Mouse (Mus musculus) E14TG2a.4 (cell line): ENCODE results near the gene Sohlh1.

ENCODE experiments used
- H3K27me3 ChIP-seq: 2 replicates; pipeline ENCODE4 v1.6.1; 2014; ENCODE audit warnings: low read length, control low read depth; ENCODE audit not compliant: insufficient read depth
- H3K36me3 ChIP-seq: 2 replicates; pipeline ENCODE4 v1.6.1; 2014; ENCODE audit warnings: low read length, control low read depth; ENCODE audit not compliant: insufficient read depth
- H3K4me1 ChIP-seq: replicated peaks from 2 replicates; pipeline ENCODE4 v1.6.1; 2014; ENCODE audit warnings: low read depth, low read length, control low read depth
- H3K4me3 ChIP-seq: replicated peaks from 2 replicates; pipeline ENCODE4 v1.5.1; 2014; ENCODE audit warnings: mild to moderate bottlenecking, low read length
- H3K9me3 ChIP-seq: 2 replicates; pipeline ENCODE4 v1.6.1; 2014; ENCODE audit warnings: low read length, control low read depth
- CTCF ChIP-seq: conservative IDR thresholded peaks from 2 replicates; pipeline ENCODE4 v1.5.1; 2014; ENCODE audit warnings: low read length
- NANOG ChIP-seq: IDR thresholded peaks from 2 replicates; pipeline ENCODE4 v1.6.1; 2014; ENCODE audit warnings: borderline replicate concordance, low read length, mixed read lengths
- POU5F1 ChIP-seq: IDR thresholded peaks from 2 replicates; pipeline ENCODE4 v1.6.1; 2014; ENCODE audit warnings: low read length, borderline replicate concordance

The Sohlh1 gene

GRCm38 (mm10) chr2:25877250-25877735, 30.2 kb upstream of the Sohlh1 start:
- Histone ChIP-seq H3K4me3 (peak overlapping the region; percentile 80), H3K36me3 (no peaks in the 10 kb centered on the region), H3K9me3 (no peaks in the 10 kb centered on the region), H3K4me1 (peaks cover 13% of the 10 kb centered on the region), H3K27me3 (peaks cover 66% of the 10 kb centered on the region)
- TF ChIP-seq NANOG = no peak
- TF ChIP-seq POU5F1 = no peak
- no peak for TF ChIP-seq CTCF

- H3K4me3 ChIP-seq = no peak overlapping the region
- H3K9me3 ChIP-seq = no peaks in the 10 kb centered on the region
- H3K4me1 ChIP-seq = peaks cover 13% of the 10 kb centered on the region
- H3K27me3 ChIP-seq = peaks cover 70% of the 10 kb centered on the region
- no peak for TF ChIP-seq NANOG
- no peak for TF ChIP-seq CTCF
- TF ChIP-seq POU5F1 = no peak
- no peaks in the 10 kb centered on the region for H3K36me3 ChIP-seq
Observed at GRCm38 (mm10) chr2:25866656-25867055, 19.6 kb upstream of the Sohlh1 start.

- peaks cover 65% of the 10 kb centered on the region for H3K27me3 ChIP-seq
- H3K36me3 ChIP-seq = no peaks in the 10 kb centered on the region
- peaks cover 13% of the 10 kb centered on the region for H3K4me1 ChIP-seq
- no peak overlapping the region for H3K4me3 ChIP-seq
- TF ChIP-seq CTCF (no peak), POU5F1 (no peak), NANOG (no peak)
- no peaks in the 10 kb centered on the region for H3K9me3 ChIP-seq
Observed at GRCm38 (mm10) chr2:25865412-25865811, 18.4 kb upstream of the Sohlh1 start.

DNA sequence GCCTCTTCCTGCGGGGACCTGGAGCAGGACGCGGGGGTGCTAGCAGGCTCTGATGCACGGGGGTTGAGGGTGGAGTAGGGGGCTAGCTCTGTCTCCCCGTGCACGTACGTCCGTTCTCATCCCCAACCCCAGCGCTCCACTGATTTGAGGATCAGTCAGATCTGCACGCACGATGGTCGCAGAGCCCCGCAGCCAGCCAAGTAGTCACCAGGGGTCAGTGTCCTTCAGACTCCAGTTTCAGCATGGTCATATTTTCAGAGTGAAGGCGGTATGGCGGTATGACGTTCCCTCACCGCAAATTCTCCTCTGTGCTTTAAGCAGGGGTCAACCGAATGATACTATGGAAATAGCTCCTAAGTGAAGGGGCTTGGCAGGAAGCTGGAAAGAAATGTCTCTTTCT, 17.2 kb upstream of the Sohlh1 start:
- H3K4me1 ChIP-seq = peaks cover 13% of the 10 kb centered on the region
- no peaks in the 10 kb centered on the region for H3K9me3 ChIP-seq
- no peaks in the 10 kb centered on the region for H3K36me3 ChIP-seq
- TF ChIP-seq POU5F1 (no peak), NANOG (no peak)
- peaks cover 65% of the 10 kb centered on the region for H3K27me3 ChIP-seq
- H3K4me3 ChIP-seq = peak overlapping the region; percentile 83

GRCm38 (mm10) chr2:25863337-25864131, 16.5 kb upstream of the Sohlh1 start, which contains the start of gene Kcnt1:
TSS of gene Kcnt1 (plus strand) at chr2:25863734.
- H3K9me3 ChIP-seq = no peaks in the 10 kb centered on the region
- TF ChIP-seq NANOG (no peak), POU5F1 (no peak), CTCF (no peak)
- peak within 1 kb of the TSS; percentile 83 for H3K4me3 ChIP-seq
- no peaks in the 10 kb centered on the region for H3K36me3 ChIP-seq
- H3K27me3 ChIP-seq = peaks cover 61% of the 10 kb centered on the region
- H3K4me1 ChIP-seq = peaks cover 13% of the 10 kb centered on the region

GRCm38 (mm10) chr2:25862696-25863270, 15.7 kb upstream of the Sohlh1 start:
- Histone ChIP-seq H3K9me3 (no peaks in the 10 kb centered on the region), H3K4me1 (peaks cover 13% of the 10 kb centered on the region), H3K27me3 (peaks cover 56% of the 10 kb centered on the region), H3K36me3 (no peaks in the 10 kb centered on the region), H3K4me3 (peak overlapping the region; percentile 83; the same call in 1 of the 2 replicates)
- no peak for TF ChIP-seq POU5F1
- no peak for TF ChIP-seq CTCF
- no peak for TF ChIP-seq NANOG

DNA sequence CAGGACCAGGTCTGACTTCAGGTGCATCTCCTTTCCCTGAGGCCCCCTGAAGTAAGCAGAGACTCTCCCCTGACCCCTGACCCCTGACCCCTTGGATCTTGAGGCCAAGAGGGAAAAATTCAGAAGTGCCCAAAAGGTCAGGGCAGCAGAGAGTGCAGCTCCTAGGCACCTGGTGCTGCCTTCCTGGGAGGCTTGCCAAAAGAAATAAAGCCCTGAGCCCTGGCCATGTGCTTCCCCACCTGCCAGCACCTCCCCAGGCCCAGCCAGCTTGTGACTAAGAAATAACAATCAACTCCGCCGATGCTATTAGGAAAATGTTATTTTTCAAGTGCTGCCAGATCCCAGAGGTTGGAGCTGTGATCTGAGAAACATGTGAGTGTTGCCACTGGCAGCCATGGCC, 15.0 kb upstream of the Sohlh1 start:
- H3K27me3 ChIP-seq = peaks cover 49% of the 10 kb centered on the region
- peaks cover 3% of the 10 kb centered on the region; the same call in 1 of the 2 replicates for H3K9me3 ChIP-seq
- no peak overlapping the region for H3K4me3 ChIP-seq
- H3K36me3 ChIP-seq = no peaks in the 10 kb centered on the region
- H3K4me1 ChIP-seq = peaks cover 13% of the 10 kb centered on the region
- TF ChIP-seq POU5F1 (no peak), NANOG (no peak), CTCF (no peak)

DNA sequence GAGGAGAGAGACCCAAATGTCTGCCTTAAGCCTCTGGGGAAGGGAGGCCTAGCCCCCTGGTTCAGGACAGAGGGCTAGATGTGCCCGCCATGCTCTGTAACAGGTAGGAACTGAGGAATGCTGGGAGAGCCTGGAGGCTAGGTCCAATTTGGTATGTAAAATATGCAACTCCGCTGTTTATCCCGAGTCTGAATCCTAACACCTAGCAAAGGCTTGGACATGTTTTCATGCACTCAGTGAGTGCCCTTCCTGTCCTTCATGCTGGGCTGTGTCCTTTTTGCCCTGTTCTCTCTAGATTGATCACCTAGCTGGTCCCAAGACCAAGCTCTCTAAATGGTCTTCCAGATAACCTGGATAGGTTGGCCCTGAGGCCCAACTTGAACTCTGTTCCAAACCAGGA, 12.8 kb upstream of the Sohlh1 start:
- no peak overlapping the region for H3K4me3 ChIP-seq
- H3K36me3 ChIP-seq = no peaks in the 10 kb centered on the region
- TF ChIP-seq POU5F1 (no peak), CTCF (no peak), NANOG (no peak)
- peaks cover 13% of the 10 kb centered on the region for H3K4me1 ChIP-seq
- peaks cover 3% of the 10 kb centered on the region; the same call in 1 of the 2 replicates for H3K9me3 ChIP-seq
- H3K27me3 ChIP-seq = peaks cover 28% of the 10 kb centered on the region

- H3K27me3 ChIP-seq = peaks cover 6% of the 10 kb centered on the region; the same call in 1 of the 2 replicates
- H3K36me3 ChIP-seq = no peaks in the 10 kb centered on the region
- peaks cover 3% of the 10 kb centered on the region; the same call in 1 of the 2 replicates for H3K9me3 ChIP-seq
- no peak for TF ChIP-seq NANOG
- TF ChIP-seq CTCF = no peak
- no peak for TF ChIP-seq POU5F1
- no peaks in the 10 kb centered on the region; the same call in 1 of the 2 replicates for H3K4me1 ChIP-seq
- no peak overlapping the region for H3K4me3 ChIP-seq
Observed at GRCm38 (mm10) chr2:25853998-25854397, 7.0 kb upstream of the Sohlh1 start.
